Mouse (Mus musculus) embryonic stem cell, embryonic (primary cell): ENCODE data around the gene Mrpl14.

Source experiments
- CTCF ChIA-PET, 4 experiments: fragments of 300-600 bp in 2 of 4; fragments of 350-600 bp in 2 of 4; sonication (Branson Sonifier 250); formaldehyde crosslinking; loops; one replicate each; lab custom pipeline; 2022; ENCODE audit warnings: inconsistent platforms in 2 of 4; lab: Charles Lee
- POLR2A ChIA-PET, 4 experiments: fragments of 300-600 bp in 2 of 4; fragments of 350-600 bp in 2 of 4; sonication (Branson Sonifier 250); formaldehyde crosslinking; loops; one replicate each; lab custom pipeline; 2022; ENCODE audit warnings: antibody characterized with exemption in 4 of 4, inconsistent platforms in 1 of 4; lab: Charles Lee

Mrpl14 gene

GRCm38 (mm10) chr17:45742371-45743147, 56.4 kb downstream of the Mrpl14 start:
- ChIA-PET CTCF (interaction anchor here (0.6 to 1.5 kb wide), 22 partner anchors 10 to 987 kb away, joined by 3 to 6 read pairs (median 3); partner anchors contain the start of gene 1600014C23Rik (in 1 of the 4)), POLR2A (interaction anchor here in 3 of 4 experiments (0.5 to 2.5 kb wide), 19 partner anchors 8 to 585 kb away, joined by 3 to 6 read pairs (median 3); partner anchors contain the start of gene Vegfa (in 2 of the 3))

- CTCF ChIA-PET = interaction anchor here in 3 of 4 experiments (0.5 to 4.3 kb wide), 4 partner anchors 10 to 433 kb away, joined by 3 to 45 read pairs (median 8); partner anchors contain the start of gene 1600014C23Rik (in 1 of the 3)
- POLR2A ChIA-PET = interaction anchor here in 3 of 4 experiments (0.5 to 2.5 kb wide), 6 partner anchors 22 to 287 kb away, joined by 3 to 12 read pairs (median 4); partner anchors contain the start of gene Vegfa (in 1 of the 3)
Measured at GRCm38 (mm10) chr17:45745629-45746028, 59.5 kb downstream of the Mrpl14 start.

GRCm38 (mm10) chr17:45746755-45747154, 60.6 kb downstream of the Mrpl14 start:
- ChIA-PET POLR2A (interaction anchor here in 3 of 4 experiments (0.6 to 2.8 kb wide), 10 partner anchors 11 to 519 kb away, joined by 3 to 12 read pairs (median 4); partner anchors contain the start of genes 1600014C23Rik (in 1 of the 3) and Vegfa (in 1 of the 3)), CTCF (interaction anchor here (0.5 to 4.3 kb wide), 6 partner anchors 11 to 580 kb away, joined by 3 to 45 read pairs (median 8); partner anchors contain the start of gene 1600014C23Rik (in 1 of the 4))

GRCm38 (mm10) chr17:45747293-45747692, 61.2 kb downstream of the Mrpl14 start:
- POLR2A ChIA-PET = interaction anchor here in 3 of 4 experiments (0.6 to 2.8 kb wide), 7 partner anchors 11 to 518 kb away, joined by 3 to 8 read pairs (median 4); partner anchors contain the start of gene 1600014C23Rik (in 1 of the 3)
- CTCF ChIA-PET = interaction anchor here (0.5 to 4.3 kb wide), 7 partner anchors 12 to 1450 kb away, joined by 3 to 45 read pairs (median 4); partner anchors contain the start of gene 1600014C23Rik (in 1 of the 4)
